Mouse (Mus musculus): ENCODE data around the gene Gna15.

GRCm38 (mm10) chr10:81572133-81572671, 48.2 kb upstream of the Gna15 start:
- no peak for TF ChIP-seq POLR2A (IDR thresholded peaks at IDR 0.05; ENCODE audit: low read depth, low read length)
- no peak for TF ChIP-seq CTCF (IDR thresholded peaks at IDR 0.05; ENCODE audit: extremely low read depth, insufficient read length, insufficient replicate concordance, low read depth, low read length)
